Mouse (Mus musculus): ENCODE data around the gene Hmcn2.

- TF ChIP-seq MXI1 (IDR thresholded peaks at IDR 0.05; ENCODE audit: low read depth, low read length): no peak
- TF ChIP-seq CTCF (conservative IDR thresholded peaks at IDR 0.05 in 1 of 2, IDR thresholded peaks at IDR 0.05 in 1 of 2; ENCODE audit: low read depth in 2 of 2, low read length in 2 of 2): no peak
- no peak for TF ChIP-seq POLR2A (IDR thresholded peaks at IDR 0.05; ENCODE audit: low read depth, low read length)
- no peak for TF ChIP-seq MEF2A (IDR thresholded peaks at IDR 0.05; ENCODE audit: borderline replicate concordance, low read depth, low read length)
- TF ChIP-seq JUND (conservative IDR thresholded peaks at IDR 0.05; ENCODE audit: low read depth, low read length): no peak
- TF ChIP-seq ZNF384 (IDR thresholded peaks at IDR 0.05; ENCODE audit: low read depth, low read length): no peak
- TF ChIP-seq PAX5 (IDR thresholded peaks at IDR 0.05; ENCODE audit: low read length): no peak
Measured at GRCm38 (mm10) chr2:31348373-31348772, 34.2 kb downstream of the Hmcn2 start.
